Mouse (Mus musculus): ENCODE results near the gene Poc5. TPM values are rescaled to one million over a fixed set of nuclear protein-coding genes. Genes with fewer than 3 reads are reported as not detected.

The Poc5 gene
- 1 to 10 TPM; 5.3 to 5.5 TPM for total RNA-seq (2021)
- long read RNA-seq, experiment 1, full-length matches to known transcripts = 12 of 16 reads
- long read RNA-seq, experiment 1, partial matches to known transcripts = 0 of 16 reads
- long read RNA-seq, experiment 1, other reads (novel, unspliced or antisense) = 4 of 16 reads
- long read RNA-seq, experiment 2, full-length matches to known transcripts = 11 of 22 reads
- long read RNA-seq, experiment 2, partial matches to known transcripts = 2 of 22 reads
- long read RNA-seq, experiment 2, other reads (novel, unspliced or antisense) = 9 of 22 reads

DNA sequence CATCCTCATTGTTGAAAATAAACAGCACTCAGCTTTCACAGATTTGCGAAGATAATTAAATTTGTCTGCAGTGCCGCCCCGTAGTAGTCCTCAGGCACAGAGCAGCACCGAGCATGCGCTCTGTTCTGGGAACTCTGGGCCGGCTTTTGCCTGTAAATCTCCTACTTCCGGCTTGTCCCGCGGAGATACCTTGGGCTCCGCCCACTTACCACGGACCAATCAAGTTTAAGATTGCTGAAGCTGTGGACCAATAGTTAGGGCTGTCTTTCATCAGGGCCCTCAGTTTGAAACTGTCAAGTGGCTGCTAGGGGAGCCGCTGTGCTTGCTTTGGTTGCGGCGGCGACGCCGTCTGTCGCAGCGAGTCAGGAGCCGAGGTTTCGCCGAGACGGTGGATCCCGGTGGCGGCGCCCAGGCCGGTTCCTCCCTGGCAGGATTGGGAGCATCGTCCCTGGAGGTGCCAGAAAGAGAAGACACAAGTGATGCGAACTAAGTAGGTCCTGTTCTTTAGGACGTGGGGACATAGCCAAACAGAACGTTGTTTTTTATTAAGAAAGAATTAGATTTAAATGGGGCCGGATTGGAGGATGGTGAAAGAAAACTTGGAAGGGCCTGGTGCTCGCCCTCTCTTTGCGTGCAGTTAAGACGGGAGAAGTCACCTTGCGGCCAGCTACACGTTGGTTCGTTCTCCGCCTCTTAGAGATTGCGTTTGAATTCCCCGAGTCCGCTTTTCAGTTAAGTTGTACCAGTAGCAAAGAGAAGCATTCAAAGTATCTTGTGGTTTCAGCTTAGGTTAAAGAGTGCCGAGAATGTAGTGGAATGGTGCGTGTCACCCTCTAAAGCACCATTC is at the start of gene Poc5:
Poc5 (plus strand) TSS at position 253 of the 847 bp plus-strand sequence.
- peak; percentile 100 for DNase-seq (ENCODE audit: low spot score)

DNA sequence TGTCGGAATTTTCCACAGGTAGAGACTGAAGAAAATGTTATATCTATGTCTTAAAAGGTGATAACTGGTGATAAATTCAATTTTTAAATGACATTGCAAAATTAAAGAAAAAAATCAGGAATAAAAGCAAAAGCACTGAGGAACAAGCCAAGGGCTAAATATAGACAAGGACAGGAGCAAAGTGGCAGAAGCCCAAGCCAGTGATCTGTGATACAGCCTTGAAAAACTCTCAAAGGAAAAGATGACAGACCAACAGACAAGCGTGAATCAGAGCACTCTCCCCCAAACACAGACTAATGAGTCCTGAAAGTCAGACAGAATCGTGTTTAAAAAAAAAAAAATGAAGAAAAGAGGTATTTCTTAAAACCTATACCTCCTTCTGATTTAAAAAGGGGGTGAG is 46.6 kb upstream of the Poc5 start:
- DNase-seq (ENCODE audit: low spot score) = no peak

DNA sequence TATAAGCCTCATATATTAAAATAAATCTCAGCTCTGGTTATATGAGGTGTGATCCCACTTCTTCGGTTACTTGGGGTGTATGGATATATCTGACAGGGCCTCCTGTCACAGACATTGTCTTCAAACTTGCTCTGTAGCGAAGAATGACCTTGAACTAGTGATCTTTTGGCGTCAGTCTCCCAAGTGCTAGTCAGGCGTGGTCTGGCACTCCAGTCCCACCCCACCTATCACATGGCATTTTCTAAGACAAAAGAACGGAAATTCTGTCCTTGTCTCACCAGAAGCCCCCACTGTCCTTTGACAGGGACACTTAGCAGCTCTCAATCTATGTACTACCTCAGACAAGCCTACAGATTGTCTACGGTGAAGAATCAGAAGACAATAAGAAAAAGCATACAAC is 43.3 kb upstream of the Poc5 start:
- no peak for DNase-seq (ENCODE audit: low spot score)

DNA sequence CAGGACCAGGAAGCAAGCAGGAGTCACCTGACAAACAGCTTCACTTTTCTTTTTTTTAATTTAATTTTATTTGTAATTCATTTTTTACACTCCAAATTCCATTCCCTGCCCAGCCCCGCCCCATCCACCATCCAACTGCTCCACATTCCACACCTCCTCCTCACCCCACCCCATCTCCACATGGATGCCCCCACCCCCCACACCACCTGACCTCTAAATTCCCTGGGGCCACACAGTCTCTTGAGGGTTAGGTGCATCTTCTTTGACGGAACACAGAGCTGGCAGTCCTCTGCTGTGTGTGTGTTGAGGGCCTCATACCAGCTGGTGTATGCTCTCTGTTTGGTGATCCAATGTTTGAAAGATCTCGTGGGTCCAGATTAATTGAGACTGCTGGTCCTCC is 41.5 kb upstream of the Poc5 start:
- DNase-seq (ENCODE audit: low spot score) = no peak

DNA sequence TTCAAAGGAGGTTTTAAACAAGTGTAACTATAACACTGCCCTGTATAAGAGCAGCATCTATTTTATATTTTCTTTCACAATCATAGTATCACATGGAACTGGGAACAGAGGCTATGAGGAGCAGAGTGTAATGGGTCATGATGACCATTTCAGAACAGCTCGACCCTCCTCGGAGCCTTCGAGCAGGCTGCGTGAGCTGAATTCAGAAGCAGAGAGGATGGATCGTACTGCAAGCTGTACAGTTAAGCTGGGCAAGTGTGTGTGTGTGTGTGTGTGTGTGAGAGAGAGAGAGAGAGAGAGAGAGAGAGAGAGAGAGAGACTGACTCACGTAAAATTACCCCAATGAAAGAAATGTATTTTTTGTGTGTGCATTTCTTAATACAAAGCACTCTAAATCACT is 37.9 kb upstream of the Poc5 start:
- DNase-seq (ENCODE audit: low spot score) = no peak

DNA sequence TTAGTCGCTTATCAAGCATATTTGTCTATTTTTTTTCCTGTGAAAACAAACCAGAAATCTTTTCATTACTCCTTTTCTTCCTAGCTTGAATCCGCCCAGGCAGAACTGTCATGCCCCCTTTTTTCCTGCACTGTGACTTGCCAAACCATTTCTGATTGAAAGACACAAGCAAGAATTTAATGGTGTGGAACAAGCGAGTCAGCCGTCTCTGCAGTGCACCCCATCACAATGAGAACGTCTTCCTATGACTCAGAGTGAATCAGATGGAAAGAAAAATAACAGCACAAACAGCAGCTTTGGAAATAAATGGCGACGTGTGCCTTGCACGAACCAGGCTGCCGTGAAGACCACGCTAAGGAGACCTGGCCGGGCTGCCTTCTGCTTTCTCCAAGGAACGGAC is 36.8 kb upstream of the Poc5 start:
- DNase-seq (ENCODE audit: low spot score) = no peak

DNA sequence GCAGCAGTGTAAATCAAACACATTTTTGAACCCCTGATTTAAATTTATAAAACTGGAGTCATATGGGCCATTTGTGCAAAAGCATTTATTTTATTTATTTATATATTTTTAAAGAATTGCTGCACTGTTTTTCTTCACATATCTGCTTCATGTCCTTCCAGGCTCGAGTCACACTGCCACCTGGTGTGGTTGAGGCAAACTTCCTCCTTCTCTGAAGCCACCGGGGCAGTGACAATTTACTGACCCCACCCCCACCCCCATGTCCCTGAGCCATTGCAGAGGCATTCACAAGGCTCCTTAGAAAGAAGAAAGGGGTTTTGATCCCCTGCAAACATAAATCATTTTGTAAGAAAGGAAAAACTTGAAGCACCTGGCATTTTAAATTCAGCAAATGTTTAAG is 12.6 kb upstream of the Poc5 start:
- no peak for DNase-seq (ENCODE audit: low spot score)

DNA sequence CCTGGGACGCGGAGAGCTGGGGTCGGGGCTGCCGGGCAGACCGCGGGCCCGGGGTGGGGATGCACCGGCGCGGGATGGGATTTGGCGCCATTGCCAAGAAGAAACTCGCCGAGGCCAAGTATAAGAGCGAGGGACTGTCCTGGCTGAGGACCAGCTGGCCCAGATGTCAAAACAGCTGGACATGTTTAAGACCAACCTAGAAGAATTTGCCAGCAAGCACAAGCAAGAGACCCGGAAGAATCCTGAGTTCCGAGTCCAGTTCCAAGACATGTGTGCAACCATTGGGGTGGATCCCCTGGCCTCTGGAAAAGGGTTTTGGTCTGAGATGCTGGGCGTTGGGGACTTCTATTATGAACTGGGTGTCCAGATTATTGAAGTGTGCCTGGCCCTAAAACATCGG is 11.2 kb upstream of the Poc5 start:
- peak; percentile 46 for DNase-seq (ENCODE audit: low spot score)

DNA sequence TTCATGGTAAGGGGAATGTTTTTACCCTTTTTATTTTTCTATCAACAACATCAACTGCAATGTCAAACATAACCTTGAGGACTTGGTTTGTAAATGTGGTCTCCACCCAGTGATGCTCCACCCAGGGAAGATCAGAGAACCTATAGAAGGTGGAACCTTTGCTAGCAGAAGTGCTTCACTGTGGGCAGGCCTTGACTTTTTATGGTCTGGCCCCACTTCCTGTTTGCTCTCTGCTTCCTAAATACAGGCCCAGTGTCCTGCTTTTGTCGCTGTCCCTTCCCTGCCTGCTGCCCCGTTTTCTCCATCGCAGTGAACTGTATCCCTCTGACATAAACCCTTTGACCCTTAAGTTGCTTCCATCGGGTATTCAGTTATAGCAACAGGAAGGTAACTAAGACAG is 10.2 kb upstream of the Poc5 start:
- no peak for DNase-seq (ENCODE audit: low spot score)

DNA sequence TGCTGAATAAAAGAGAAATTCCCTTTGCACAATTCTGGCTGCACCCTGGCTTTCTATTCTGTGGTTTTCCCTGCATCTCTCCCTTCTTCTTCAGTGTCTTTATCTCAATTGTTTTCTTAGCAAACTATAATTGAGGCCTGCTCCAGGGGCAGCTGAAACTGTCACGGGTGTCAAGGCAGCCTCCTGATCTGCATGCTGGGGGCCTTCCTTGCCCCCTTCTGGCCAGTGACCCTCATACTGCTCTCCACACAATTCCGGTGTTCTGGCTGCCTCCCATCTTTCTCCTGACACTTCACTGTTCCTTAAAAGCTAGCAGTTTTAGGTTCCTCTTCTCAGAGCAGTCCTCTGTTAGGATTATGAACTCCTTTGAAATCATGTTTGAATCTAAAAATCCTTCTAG is 1.2 kb downstream of the Poc5 start:
- DNase-seq (ENCODE audit: low spot score) = no peak

DNA sequence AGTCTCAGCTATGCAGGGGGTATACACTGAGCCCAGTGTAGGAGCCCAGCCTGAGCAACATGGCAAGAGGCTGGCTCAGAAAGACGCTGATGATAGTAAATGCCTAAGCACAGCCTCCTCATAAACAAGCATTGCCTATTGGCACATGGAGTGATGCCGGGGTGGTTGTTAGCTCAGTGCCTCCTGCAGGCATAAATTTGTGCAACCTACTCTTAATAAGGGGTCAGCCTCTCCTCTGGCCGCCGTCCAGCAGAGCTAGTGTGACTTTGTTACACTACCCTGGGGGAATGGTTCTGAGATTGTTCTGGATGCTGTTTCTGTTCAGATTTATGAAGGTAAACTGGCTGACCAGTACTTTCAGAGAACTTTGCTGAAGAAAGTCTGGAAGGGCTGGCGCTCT is 13.2 kb downstream of the Poc5 start:
- DNase-seq (ENCODE audit: low spot score) = no peak

DNA sequence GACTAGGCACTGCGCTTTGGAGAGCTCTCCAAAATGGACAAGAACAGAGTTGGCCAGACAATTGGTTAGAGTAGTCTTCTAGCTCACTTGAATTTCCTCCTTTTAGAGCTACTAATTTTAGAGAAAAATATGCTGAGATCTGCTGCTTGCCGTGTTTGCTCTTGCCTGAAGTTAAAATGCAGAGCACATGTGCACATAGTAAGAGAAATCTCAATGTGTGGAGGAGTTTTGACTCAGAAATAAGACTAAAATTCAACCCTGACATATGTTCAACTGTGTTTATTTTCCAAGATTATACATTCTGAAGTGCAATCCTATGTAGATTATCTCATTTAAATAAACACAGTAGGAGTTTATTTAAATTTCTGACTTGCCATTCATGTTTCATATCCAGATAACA is 17.4 kb downstream of the Poc5 start:
- DNase-seq (ENCODE audit: low spot score) = no peak

DNA sequence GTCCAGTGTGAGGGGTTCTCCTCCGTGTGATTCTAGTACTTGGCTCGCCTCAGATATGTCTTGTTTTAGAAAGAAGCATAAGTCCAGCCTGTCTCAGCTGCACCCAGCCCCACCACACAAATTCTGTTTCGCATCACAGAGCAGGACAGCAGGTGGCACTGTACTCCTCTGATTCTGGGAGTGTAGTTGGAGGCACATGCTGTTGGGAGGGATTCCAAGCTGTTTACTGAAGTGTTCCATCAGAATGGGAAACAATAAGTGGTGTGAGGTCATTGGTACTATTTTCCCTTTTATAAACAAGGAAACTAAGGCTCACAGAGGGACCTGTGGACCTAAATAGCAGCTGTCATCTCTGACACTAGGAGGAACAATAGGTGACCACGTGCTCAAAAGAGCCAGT is 18.9 kb downstream of the Poc5 start:
- peak; percentile 21 for DNase-seq (ENCODE audit: low spot score)

DNA sequence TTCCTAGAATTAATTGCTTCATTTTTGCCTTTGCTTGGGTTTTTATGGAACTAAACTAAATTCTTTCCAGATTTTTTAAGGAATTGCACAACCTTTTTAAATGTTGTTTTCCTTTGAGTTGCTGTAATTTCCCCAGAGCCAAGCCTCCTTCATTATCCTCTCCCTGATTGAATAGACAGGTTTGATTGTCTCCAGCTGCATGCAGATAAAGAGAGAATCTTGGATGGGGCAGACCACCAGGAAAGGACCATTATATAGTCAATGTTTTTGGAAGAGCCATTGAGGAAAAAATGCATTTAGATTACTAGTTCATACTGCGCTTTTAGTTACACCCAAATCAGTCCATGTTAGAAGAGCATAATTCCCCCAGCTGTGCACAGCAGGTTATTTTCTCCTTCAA is 20.7 kb downstream of the Poc5 start:
- DNase-seq (ENCODE audit: low spot score) = no peak

DNA sequence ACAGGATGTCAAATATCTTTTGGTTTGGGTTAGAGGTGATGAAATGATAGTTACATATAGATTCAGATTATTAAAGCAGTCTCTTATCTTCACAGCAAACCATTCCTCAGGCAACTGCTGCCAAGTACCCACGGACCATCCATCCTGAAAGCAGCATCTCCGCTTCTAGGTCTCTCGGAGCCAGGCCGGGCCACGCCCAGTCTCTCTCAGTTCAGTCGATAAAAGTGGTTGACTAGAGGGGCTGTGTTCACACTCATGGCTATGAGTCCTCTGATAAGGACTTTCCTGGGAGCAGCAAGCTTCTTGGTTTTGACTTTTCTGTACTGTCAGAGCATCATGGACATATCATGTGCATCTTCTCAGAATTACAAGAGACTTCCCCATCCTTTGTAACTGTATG is 26.3 kb downstream of the Poc5 start:
- DNase-seq (ENCODE audit: low spot score) = no peak

DNA sequence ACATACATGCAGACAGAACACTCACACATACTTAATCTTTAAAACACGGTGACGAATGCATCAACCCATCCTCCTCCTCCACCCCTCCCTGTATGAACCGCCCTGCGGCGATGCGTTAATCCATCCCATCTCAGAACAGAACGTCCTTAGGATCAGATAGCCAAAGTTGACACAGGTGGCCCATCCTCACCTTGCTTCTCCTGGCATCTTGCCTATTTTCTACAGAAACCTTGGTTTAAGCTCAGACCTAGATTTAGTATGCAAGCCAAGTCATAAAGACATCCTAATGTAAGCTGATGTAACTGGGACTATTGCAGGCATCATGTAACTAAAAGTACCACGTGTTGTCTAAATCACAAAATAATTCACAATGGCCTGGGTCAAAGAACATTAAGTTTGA is 28.3 kb downstream of the Poc5 start:
- DNase-seq (ENCODE audit: low spot score) = no peak

DNA sequence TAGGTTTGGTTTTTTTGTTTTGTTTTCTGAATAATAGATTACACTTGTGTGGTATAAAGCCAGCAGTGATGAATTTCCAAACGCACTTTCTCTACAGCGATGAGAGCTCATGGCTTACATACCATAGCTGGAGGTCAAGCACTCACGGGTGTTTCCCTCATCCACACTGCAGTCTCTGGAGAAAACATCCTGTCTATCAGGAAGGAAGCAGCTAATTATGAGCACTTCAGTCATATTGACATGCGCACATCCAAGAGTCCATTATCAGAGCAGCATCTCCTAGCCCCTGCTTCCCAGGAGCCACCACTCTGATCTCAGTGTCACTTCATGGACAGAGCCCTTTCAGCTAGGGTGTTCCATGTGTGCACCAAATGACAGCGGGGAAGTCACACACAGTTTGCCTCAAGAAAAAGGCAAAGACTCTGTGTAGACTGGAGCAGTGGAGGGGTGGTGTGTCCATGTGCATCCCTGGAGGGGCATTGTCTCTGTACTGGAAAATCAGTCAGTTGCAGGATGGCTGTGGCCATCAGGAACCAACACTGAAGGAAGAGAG is 29.2 kb downstream of the Poc5 start:
- no peak for DNase-seq (ENCODE audit: low spot score)

DNA sequence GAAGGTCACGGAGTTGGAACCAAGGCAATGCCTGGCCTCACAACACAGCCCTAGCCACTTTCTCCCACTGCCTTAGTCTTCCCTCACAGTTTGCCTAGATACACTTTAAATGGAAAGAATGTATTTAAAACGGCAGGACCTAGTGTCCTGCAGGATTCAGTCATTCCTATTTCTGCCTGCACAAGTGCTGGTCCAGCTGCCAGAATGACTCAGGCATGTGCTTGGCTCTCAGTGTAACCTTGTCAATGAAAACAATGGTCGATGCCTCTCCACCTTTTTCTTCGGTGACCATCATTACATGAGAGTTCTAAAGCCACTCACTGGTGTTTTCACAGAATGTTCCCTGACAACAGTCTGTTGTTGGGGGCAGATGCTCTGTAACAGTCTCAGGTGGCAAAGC is 30.4 kb downstream of the Poc5 start:
- no peak for DNase-seq (ENCODE audit: low spot score)

DNA sequence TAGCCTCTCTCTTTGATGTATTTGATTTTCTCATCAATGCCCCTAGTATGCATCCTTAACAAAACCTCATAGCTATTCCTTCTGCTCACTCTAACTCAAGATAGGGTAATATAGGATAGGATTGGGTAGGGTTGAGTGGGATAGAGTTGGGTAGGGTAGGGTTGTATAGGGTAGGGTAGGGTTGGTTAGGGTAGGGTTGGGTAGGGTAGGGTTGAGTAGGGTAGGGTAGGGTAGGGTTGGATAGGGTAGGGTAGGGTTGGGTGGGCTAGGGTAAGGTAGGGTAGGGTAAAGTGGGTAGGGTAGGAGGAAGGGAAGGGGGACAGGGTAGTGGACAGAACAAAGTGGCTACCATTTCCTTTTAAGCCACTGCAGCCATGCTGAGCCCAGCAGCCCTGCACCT is 33.1 kb downstream of the Poc5 start:
- DNase-seq (ENCODE audit: low spot score) = no peak

DNA sequence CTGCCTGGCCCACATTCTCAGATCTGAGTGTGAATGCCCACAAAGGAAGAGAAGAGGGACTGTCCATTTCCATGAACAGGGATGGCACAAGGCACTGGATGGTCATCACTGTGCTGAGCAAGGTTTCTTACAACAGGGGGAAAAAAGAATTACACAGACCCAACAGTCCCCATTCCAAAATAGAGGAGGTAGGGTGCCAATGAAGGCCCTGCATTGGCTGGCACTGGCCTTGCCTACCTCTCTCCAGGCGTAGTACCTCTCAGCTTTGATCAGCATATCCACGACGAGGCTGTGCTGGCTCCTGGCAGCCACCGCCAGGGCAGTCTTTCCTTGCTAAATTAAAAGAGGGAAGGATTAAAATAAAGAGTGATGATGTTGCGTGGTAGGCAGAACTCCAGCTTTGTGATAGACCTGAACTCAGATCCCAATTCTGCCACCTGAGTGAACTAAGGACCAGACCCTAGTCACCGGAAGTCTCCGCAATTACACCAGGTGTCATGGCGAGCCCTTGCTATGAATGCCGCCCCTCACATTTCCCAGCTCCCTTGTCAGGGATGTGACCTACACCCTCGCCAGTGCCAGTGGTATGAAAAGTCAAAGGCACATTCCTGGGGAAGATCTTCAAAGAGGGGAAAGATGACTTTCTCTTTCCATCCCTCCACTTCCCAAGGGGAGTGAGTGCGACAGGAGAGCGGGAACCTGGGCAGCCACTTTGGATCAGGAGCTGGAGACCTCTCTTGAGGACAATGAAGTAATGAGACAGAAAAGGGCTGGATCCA is 36.6 kb downstream of the Poc5 start:
- DNase-seq (ENCODE audit: low spot score) = no peak

DNA sequence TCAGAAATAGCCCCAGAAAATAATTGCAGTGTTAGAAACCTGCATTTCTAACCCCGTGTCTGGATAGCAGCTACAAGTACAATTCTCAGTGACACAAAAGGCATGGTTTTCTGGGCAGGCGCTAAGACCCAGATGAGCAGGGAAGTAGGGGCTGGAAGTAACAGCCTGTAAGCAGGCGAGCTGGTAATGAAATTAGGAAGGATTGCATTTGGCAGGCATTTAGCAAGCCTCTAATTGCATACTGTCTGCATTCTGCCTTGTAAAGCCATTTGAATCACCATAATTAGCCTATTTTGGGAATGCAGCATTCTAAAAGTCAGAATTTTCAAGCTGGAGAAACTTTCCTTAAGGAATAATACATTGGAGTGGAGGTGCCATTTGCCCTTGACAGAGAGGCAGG is 38.0 kb downstream of the Poc5 start:
- no peak for DNase-seq (ENCODE audit: low spot score)

DNA sequence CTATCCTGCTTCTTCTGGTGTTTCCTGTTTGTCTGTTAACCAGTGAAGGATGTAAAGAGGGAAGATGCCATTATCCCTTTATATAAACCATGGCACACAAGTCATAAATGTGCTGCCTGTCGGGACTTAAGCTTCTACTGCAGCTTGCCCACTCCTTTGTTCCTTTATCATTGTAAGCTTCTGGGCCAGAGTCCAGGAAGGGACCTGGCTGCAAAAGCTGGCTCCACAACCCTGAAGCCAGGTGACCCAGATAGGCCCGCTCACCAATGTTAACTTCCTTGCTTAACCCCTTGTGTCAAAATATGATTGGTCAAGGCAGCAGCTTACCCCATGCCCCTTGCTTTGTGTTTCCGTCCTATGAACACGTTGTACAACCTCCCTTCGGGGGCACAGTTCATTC is 40.4 kb downstream of the Poc5 start:
- no peak for DNase-seq (ENCODE audit: low spot score)
